Mouse (Mus musculus) liver, embryonic 11.5 days (tissue): ENCODE results near the gene Cpxm2. TPM values are rescaled to one million over a fixed set of nuclear protein-coding genes. Genes with fewer than 3 reads are reported as not detected.
A peak's percentile ranks its signal among the peaks of the same experiment; 100 is the strongest.

Source experiments
- ATAC-seq: fragments of 200-750 bp; cut with Nextera tagmentation; replicated peaks from 2 replicates; pipeline ENCODE4 v1.8.0; 2017; ENCODE audit warnings: moderate number of reproducible peaks, mild to moderate bottlenecking, moderate TSS enrichment, moderate library complexity; ENCODE audit not compliant: low FRiP score
- DNase-seq: peaks from one replicate; pipeline ENCODE4 v3.0.0-alpha.2; 2017; ENCODE audit warnings: low spot score
- H3K27ac ChIP-seq: fragments of 300-500 bp; sonication (generic); 2 replicates; pipeline ENCODE4 v1.5.1; 2014; ENCODE audit warnings: mild to moderate bottlenecking, low read depth, low read length, control low read depth
- H3K27me3 ChIP-seq: fragments of 300-500 bp; sonication (generic); replicated peaks from 2 replicates; pipeline ENCODE4 v1.6.1; 2014; ENCODE audit warnings: low read length, mixed read lengths; ENCODE audit not compliant: control insufficient read depth, insufficient read depth
- H3K36me3 ChIP-seq: fragments of 300-500 bp; sonication (generic); 2 replicates; pipeline ENCODE4 v1.6.1; 2014; ENCODE audit warnings: mild to moderate bottlenecking, low read length, moderate library complexity, mixed read lengths; ENCODE audit not compliant: control insufficient read depth, insufficient read depth
- H3K4me1 ChIP-seq: fragments of 300-500 bp; sonication (generic); replicated peaks from 2 replicates; pipeline ENCODE4 v1.6.1; 2014; ENCODE audit warnings: low read length, mixed read lengths; ENCODE audit not compliant: control insufficient read depth, insufficient read depth
- H3K4me2 ChIP-seq: fragments of 300-500 bp; sonication (generic); 2 replicates; pipeline ENCODE4 v1.6.1; 2014; ENCODE audit warnings: mild to moderate bottlenecking, control low read depth, moderate library complexity
- H3K4me3 ChIP-seq: fragments of 300-500 bp; sonication (generic); 2 replicates; pipeline ENCODE4 v1.5.1; 2014; ENCODE audit warnings: low read depth, low read length, control low read depth
- H3K9ac ChIP-seq: fragments of 300-500 bp; sonication (generic); 2 replicates; pipeline ENCODE4 v1.6.1; 2014; ENCODE audit warnings: low read depth, low read length, control low read depth
- H3K9me3 ChIP-seq: fragments of 300-500 bp; sonication (generic); 2 replicates; pipeline ENCODE4 v1.6.1; 2016; ENCODE audit warnings: low read length, inconsistent platforms, mixed read lengths; ENCODE audit not compliant: control insufficient read depth
- WGBS: fragments of 180-500 bp; shearing (Covaris S2); extraction: QIAGEN DNeasy Blood & Tissue Kit; methylation state at CpG from one replicate; pipeline ENCODE4 v1.1.7; 2014; 5-methylcytosine and 5-hydroxymethylcytosine counted together
- polyA plus RNA-seq: library from polyadenylated mRNA; unstranded; fragments of >200 nt; fragmentation: Nextera tagmentation; extraction: Ambion mirVana; gene quantifications from 2 replicates; pipeline ENCODE4 v1.2.1, GENCODE M21; 2014

The Cpxm2 gene
- polyA plus RNA-seq, 1 experiment from 2014 or later: 0.56 TPM

DNA sequence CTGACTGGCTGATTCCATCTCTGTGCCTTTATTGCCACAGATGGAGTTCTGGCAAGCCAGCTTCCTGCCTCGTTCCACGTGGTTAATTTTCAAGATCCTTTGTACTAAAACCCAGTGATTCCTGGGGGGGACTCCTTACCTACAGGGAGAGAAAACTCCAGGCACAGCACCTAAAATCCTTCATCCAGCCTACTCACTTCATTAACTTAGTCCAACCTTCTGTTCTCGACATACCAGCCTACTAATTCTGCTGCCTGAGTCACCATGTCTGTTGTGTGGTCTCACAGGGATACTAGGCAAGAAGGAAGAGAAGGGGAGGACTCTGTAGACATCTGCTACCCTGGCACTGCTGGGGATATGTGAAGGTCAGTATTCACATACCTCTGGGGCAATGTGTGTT lies 80.0 kb downstream of the Cpxm2 start:
- Histone ChIP-seq H3K36me3 (no peaks in the 10 kb centered on the region), H3K27ac (no peak overlapping the region), H3K27me3 (no peaks in the 10 kb centered on the region), H3K4me2 (no peak overlapping the region), H3K9me3 (no peaks in the 10 kb centered on the region), H3K9ac (no peak overlapping the region), H3K4me1 (no peaks in the 10 kb centered on the region), H3K4me3 (no peak overlapping the region)
- ATAC-seq (no peak), DNase-seq (no peak)
- 69% methylated on average over 3 of the region's 3 CpGs for WGBS

GRCm38 (mm10) chr7:132070877-132071625 lies 83.5 kb downstream of the Cpxm2 start:
- no peaks in the 10 kb centered on the region for H3K9me3 ChIP-seq
- H3K27ac ChIP-seq: no peak overlapping the region
- no peak overlapping the region for H3K4me3 ChIP-seq
- ATAC-seq (no peak), DNase-seq (no peak)
- H3K4me1 ChIP-seq: no peaks in the 10 kb centered on the region
- no peaks in the 10 kb centered on the region for H3K36me3 ChIP-seq
- 84% methylated on average over 6 of the region's 6 CpGs for WGBS
- no peak overlapping the region for H3K9ac ChIP-seq
- no peaks in the 10 kb centered on the region for H3K27me3 ChIP-seq
- H3K4me2 ChIP-seq: no peak overlapping the region

DNA sequence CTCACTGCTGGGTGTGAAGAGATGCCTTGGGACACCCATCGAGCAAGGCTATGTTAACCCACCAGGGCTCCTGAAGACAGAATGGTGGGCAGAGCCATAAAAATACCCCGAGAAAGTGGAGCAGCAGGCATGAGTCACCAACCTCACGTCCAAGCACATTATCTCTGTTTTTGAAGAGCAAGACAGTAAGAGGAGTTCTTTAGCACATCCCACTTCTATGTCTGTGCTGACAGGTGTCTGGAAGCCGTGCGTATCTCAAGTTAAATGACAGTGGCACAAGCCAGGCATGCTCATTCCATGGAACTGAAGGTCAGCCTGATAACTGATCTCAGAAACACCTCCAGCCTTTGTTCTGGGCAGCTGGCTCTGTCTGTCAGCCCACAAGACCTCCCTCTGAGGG lies 86.6 kb downstream of the Cpxm2 start:
- H3K36me3 ChIP-seq: no peaks in the 10 kb centered on the region
- no peak for DNase-seq
- H3K27me3 ChIP-seq: no peaks in the 10 kb centered on the region
- 71% methylated on average over 5 of the region's 5 CpGs for WGBS
- no peak overlapping the region for H3K4me3 ChIP-seq
- no peak overlapping the region for H3K9ac ChIP-seq
- no peak for ATAC-seq
- no peaks in the 10 kb centered on the region for H3K4me1 ChIP-seq
- no peak overlapping the region for H3K4me2 ChIP-seq
- H3K9me3 ChIP-seq: no peaks in the 10 kb centered on the region
- H3K27ac ChIP-seq: no peak overlapping the region

DNA sequence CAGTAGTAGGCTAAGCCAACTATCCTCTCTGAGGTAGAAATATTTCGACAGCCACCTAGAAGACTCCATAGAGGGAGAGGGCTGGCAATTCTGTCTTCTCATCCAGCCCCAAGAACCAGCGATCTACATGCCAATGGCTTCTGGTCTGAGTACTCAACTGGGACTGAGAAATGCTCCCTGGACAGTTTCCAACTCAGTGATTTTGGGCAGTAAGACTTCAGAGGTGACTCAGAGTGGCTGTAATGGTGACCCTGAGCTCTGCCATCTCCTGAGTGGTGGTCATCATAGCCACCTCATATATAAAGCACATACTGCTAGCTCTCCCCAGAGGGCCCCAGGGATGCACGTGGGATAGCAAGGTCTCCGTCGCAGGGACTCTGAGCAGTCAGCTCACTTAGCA lies 87.0 kb downstream of the Cpxm2 start:
- H3K4me3 ChIP-seq: no peak overlapping the region
- no peak overlapping the region for H3K27ac ChIP-seq
- H3K36me3 ChIP-seq: no peaks in the 10 kb centered on the region
- H3K4me2 ChIP-seq: no peak overlapping the region
- no peaks in the 10 kb centered on the region for H3K9me3 ChIP-seq
- H3K27me3 ChIP-seq: no peaks in the 10 kb centered on the region
- ATAC-seq: no peak
- H3K4me1 ChIP-seq: no peaks in the 10 kb centered on the region
- H3K9ac ChIP-seq: no peak overlapping the region
- 72% methylated on average over 5 of the region's 5 CpGs for WGBS
- DNase-seq: no peak

GRCm38 (mm10) chr7:132060116-132060515 lies 94.4 kb downstream of the Cpxm2 start:
- no peak overlapping the region for H3K9ac ChIP-seq
- no peak overlapping the region for H3K27ac ChIP-seq
- H3K9me3 ChIP-seq: no peaks in the 10 kb centered on the region
- no peak overlapping the region for H3K4me2 ChIP-seq
- DNase-seq (peak; percentile 34), ATAC-seq (no peak)
- no peaks in the 10 kb centered on the region for H3K4me1 ChIP-seq
- no peak overlapping the region for H3K4me3 ChIP-seq
- no peaks in the 10 kb centered on the region for H3K27me3 ChIP-seq
- H3K36me3 ChIP-seq: no peaks in the 10 kb centered on the region
- WGBS: 71% methylated on average over 7 of the region's 7 CpGs

DNA sequence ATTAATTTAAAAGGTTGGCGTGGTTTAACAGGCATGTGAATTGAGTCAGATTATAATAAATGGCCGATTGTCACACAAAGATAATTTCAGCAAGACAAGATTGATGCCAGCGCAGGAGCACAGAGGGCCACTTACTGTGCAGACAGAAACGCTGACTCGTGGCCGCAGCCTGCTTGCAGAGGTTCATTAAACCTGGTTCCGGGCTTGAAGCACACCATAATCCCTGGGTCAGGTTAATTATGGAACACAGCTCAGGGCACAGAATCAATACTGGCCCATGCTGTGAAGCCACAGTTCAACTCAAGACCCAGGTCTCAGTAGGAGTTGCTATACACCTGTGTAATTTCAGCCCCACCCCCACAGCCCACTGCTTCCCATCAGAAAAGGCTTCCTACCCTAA lies 98.0 kb downstream of the Cpxm2 start:
- Histone ChIP-seq H3K36me3 (no peaks in the 10 kb centered on the region), H3K4me1 (no peaks in the 10 kb centered on the region), H3K9me3 (no peaks in the 10 kb centered on the region), H3K9ac (no peak overlapping the region), H3K4me3 (no peak overlapping the region), H3K27ac (no peak overlapping the region), H3K27me3 (no peaks in the 10 kb centered on the region), H3K4me2 (no peak overlapping the region)
- WGBS: 82% methylated on average over 7 of the region's 7 CpGs
- no peak for ATAC-seq
- DNase-seq: no peak

DNA sequence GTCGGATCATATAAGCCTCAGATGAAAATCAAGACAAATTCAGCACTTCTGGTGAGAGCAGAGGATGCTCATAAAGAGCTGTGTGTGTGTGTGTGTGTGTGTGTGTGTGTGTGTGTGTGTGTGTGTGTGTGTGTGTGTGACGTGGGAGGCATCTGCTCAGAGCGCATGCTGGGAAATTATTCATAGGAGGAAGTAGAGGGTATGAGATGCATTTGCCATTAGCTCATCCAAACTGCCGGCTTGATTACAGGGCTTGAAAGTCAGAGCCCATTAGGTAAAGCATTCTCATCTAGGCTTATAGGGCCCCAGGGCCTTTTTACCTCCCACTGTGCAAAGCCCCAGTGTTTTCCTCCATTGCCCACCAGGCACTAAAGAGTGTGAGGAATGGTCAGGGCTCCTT lies 107.9 kb downstream of the Cpxm2 start:
- no peak overlapping the region for H3K4me3 ChIP-seq
- H3K9ac ChIP-seq: no peak overlapping the region
- no peaks in the 10 kb centered on the region for H3K4me1 ChIP-seq
- no peaks in the 10 kb centered on the region for H3K9me3 ChIP-seq
- no peaks in the 10 kb centered on the region for H3K27me3 ChIP-seq
- H3K4me2 ChIP-seq: no peak overlapping the region
- no peak overlapping the region for H3K27ac ChIP-seq
- no peaks in the 10 kb centered on the region for H3K36me3 ChIP-seq
- DNase-seq (no peak), ATAC-seq (no peak)
- WGBS: 72% methylated on average over 4 of the region's 4 CpGs

DNA sequence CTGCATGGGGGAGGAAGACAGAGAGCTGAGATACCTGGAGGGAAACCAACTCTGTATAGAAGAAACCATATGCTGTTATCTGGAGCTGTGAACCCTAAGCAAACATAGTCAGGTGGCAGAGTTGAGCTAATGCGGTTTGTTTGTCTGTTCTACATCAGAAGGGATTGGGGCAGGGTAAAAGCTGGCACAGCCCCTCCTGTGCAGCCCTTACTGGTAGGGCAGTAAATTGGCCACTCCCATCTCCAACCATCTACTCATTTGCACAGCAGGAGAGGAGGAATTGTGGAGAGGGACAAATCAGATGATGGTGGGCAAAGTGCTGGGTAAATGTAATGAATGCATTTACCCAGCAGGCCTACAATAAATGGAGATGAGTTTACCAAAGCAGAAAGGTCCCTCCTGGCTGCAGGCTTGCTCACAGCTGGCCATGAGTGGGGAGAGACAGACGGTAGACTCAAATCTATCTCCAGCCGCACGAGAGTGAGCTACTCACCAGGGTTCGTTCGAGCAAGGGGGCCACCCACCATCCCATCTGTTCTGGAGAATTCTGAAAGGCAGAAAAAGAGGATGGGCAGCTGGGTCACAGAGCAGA lies 122.5 kb downstream of the Cpxm2 start:
- H3K9me3 ChIP-seq: no peaks in the 10 kb centered on the region
- ATAC-seq (no peak), DNase-seq (no peak)
- H3K4me1 ChIP-seq: no peaks in the 10 kb centered on the region
- H3K27ac ChIP-seq: no peak overlapping the region
- H3K36me3 ChIP-seq: no peaks in the 10 kb centered on the region
- no peak overlapping the region for H3K4me2 ChIP-seq
- H3K4me3 ChIP-seq: no peak overlapping the region
- WGBS: 62% methylated on average over 6 of the region's 6 CpGs
- no peaks in the 10 kb centered on the region for H3K27me3 ChIP-seq
- no peak overlapping the region for H3K9ac ChIP-seq

DNA sequence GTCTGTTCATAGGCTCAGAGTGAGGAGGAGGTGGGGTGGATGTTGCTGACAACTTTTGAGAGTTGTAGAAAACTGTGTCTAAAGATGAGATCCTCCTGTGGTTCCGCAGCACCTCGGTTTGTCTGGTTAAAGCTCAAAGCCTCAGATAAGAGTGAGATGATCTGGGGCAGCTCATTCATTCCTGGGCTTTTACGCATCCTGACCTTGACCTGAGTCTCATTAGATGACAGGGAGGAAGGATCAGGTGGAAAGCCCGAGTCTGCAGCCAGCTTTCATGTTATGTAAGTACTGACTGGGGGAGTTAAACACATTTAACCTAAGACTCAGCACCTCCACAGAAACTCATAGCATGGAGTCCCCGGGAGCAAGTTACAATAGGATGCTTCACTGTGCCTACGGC lies 127.9 kb downstream of the Cpxm2 start:
- Histone ChIP-seq H3K4me1 (no peaks in the 10 kb centered on the region), H3K27ac (no peak overlapping the region), H3K9ac (no peak overlapping the region), H3K36me3 (no peaks in the 10 kb centered on the region), H3K27me3 (no peaks in the 10 kb centered on the region), H3K4me2 (no peak overlapping the region), H3K9me3 (no peaks in the 10 kb centered on the region), H3K4me3 (no peak overlapping the region)
- no peak for ATAC-seq
- 45% methylated on average over 6 of the region's 6 CpGs for WGBS
- DNase-seq: no peak
